9 mouse cellular contexts compared by ENCODE assay signal in genomic region chr5:131558403-131559174, GRCm38 (mm10).
A peak's percentile ranks its signal among the peaks of the same experiment; 100 is the strongest.
DNase-seq lines count a peak whose midpoint lies in the region; ATAC-seq and TF ChIP-seq lines count a peak whose summit lies in the region.
"Had no signal": no experiment of that assay in that cellular context is flagged by ENCODE, and none has a peak within 500 bp of the region (broad histone marks: within the 10 kb centered on the region; RNA-seq: fewer than 3 reads in every experiment).

No protein-coding gene starts in this region.

- H3K36me3 ChIP-seq in midbrain, embryonic 12.5 days = no peaks in the 10 kb centered on the region
- no peaks in the 10 kb centered on the region for H3K36me3 ChIP-seq in midbrain, postnatal 0 days (ENCODE audit: insufficient read depth, low read length)

- intact Hi-C loops in heart, postnatal 14 days (cut with DNase I) = loop anchor here (5.0 kb wide), 1 partner anchor 94 kb away; no protein-coding TSS in a partner anchor

- peaks cover 20% of the 10 kb centered on the region for H3K27me3 ChIP-seq in midbrain, embryonic 12.5 days
- no peaks in the 10 kb centered on the region for H3K27me3 ChIP-seq in midbrain, postnatal 0 days (ENCODE audit: insufficient read depth, low read length)

- H3K4me2 ChIP-seq in midbrain, embryonic 12.5 days (replicated peaks) = no peak overlapping the region
- H3K4me2 ChIP-seq in midbrain, postnatal 0 days (ENCODE audit: low read depth, low read length, poor library complexity, severe bottlenecking) = no peak overlapping the region

- no peaks in the 10 kb centered on the region for H3K9me3 ChIP-seq in midbrain, embryonic 12.5 days
- H3K9me3 ChIP-seq in midbrain, postnatal 0 days (ENCODE audit: low read length) = no peaks in the 10 kb centered on the region

- no peak for ATAC-seq in midbrain, embryonic 12.5 days (ENCODE audit: low FRiP score, low read depth)
- no peak for ATAC-seq in midbrain, postnatal 0 days (ENCODE audit: low FRiP score)

- no peak for DNase-seq in midbrain, postnatal 0 days (ENCODE audit: low spot score)
- DNase-seq in gastrocnemius, postnatal 25 days = peak; percentile 43
- DNase-seq in heart, postnatal 14 days = peak; percentile 50 to 55
- DNase-seq in skeletal muscle tissue, adult 2 months (ENCODE audit: low read depth, low spot score) = peak; percentile 62
- no peak for DNase-seq in c-Kit-positive CD71-positive TER-119-positive erythroid progenitor cells, embryonic 14.5 days (ENCODE audit: low spot score)
- no peak for DNase-seq in lung, postnatal 4 days
- DNase-seq: kidney, adult 9 months had no signal

- H3K9ac ChIP-seq in midbrain, embryonic 12.5 days (replicated peaks) = no peak overlapping the region
- no peak overlapping the region for H3K9ac ChIP-seq in midbrain, postnatal 0 days (replicated peaks; ENCODE audit: low read length, poor library complexity, severe bottlenecking)

- peaks cover 10% of the 10 kb centered on the region for H3K4me1 ChIP-seq in midbrain, embryonic 12.5 days
- H3K4me1 ChIP-seq in midbrain, postnatal 0 days (ENCODE audit: insufficient read depth, low read length) = peaks cover 5% of the 10 kb centered on the region; the same call in 1 of the 2 replicates

- WGBS in midbrain, embryonic 12.5 days = 59% methylated on average over 8 of the region's 8 CpGs
- 47% methylated on average over 8 of the region's 8 CpGs for WGBS in midbrain, postnatal 0 days

- no peak for TF ChIP-seq CTCF in midbrain, postnatal 0 days (IDR thresholded peaks at IDR 0.05)

- H3K4me3 ChIP-seq in midbrain, embryonic 12.5 days = no peak overlapping the region
- H3K4me3 ChIP-seq in midbrain, postnatal 0 days (ENCODE audit: low read depth, low read length) = no peak overlapping the region

- peak overlapping the region; percentile 63 for H3K27ac ChIP-seq in midbrain, embryonic 12.5 days (replicated peaks)
- H3K27ac ChIP-seq in midbrain, postnatal 0 days (ENCODE audit: low read depth, low read length) = no peak overlapping the region
- H3K27ac ChIP-seq: macrophage had no signal

Comparison
In these comparisons a context has a peak if more than half of its experiments do, and no peak if none do; other contexts are left out.
1. DNase-seq: peak in gastrocnemius, postnatal 25 days (single experiment), heart, postnatal 14 days (2 of 2) and skeletal muscle tissue, adult 2 months (single experiment); none in midbrain, postnatal 0 days (single experiment), c-Kit-positive CD71-positive TER-119-positive erythroid progenitor cells, embryonic 14.5 days (single experiment) and lung, postnatal 4 days (0 of 2).